Mouse (Mus musculus): Measurements from ENCODE around the gene Wbp4. TPM values are rescaled to one million over a fixed set of nuclear protein-coding genes. Genes with fewer than 3 reads are reported as not detected.
"Not testable (repeated sequence)": the region's sequence is repeated elsewhere in the genome, so short reads cannot be mapped to it uniquely, and the experiment has no call there.

The Wbp4 gene
- 43.9 and 46.1 TPM in 2 replicates for polyA plus RNA-seq (2015; fragmentation: Nextera tagmentation; extraction: Ambion mirVana)

GRCm38 (mm10) chr14:79481339-79482151 lies at the start of gene Wbp4:
Gene Wbp4, minus strand, starts transcription at chr14:79481520.
- peak within 1 kb of the TSS; percentile 66 for H3K4me2 ChIP-seq
- WGBS, result under 1% methylated on average over 75 of the region's 86 CpGs
- peak within 1 kb of the TSS; percentile 89 for H3K4me3 ChIP-seq
- H3K36me3 ChIP-seq, result peaks cover 9% of the 10 kb centered on the region
- peaks cover 3% of the 10 kb centered on the region; the same call in 1 of the 2 replicates for H3K27me3 ChIP-seq
- peak within 1 kb of the TSS; percentile 97 for H3K9ac ChIP-seq
- H3K4me1 ChIP-seq (replicated peaks), result peaks cover 33% of the 10 kb centered on the region
- H3K9me3 ChIP-seq, result no peaks in the 10 kb centered on the region
- H3K27ac ChIP-seq, result peak within 1 kb of the TSS; percentile 100
- peak; percentile 95 for ATAC-seq (ENCODE audit: low FRiP score)

GRCm38 (mm10) chr14:79530761-79531160 lies 49.4 kb upstream of the Wbp4 start:
- no peak overlapping the region for H3K27ac ChIP-seq
- WGBS, result 85% methylated on average over 6 of the region's 6 CpGs
- H3K4me2 ChIP-seq, result no peak overlapping the region
- no peaks in the 10 kb centered on the region for H3K4me1 ChIP-seq (replicated peaks)
- H3K36me3 ChIP-seq, result no peaks in the 10 kb centered on the region
- no peaks in the 10 kb centered on the region for H3K9me3 ChIP-seq
- H3K4me3 ChIP-seq, result no peak overlapping the region
- no peak overlapping the region for H3K9ac ChIP-seq
- ATAC-seq (ENCODE audit: low FRiP score), result no peak
- no peaks in the 10 kb centered on the region for H3K27me3 ChIP-seq

GRCm38 (mm10) chr14:79529581-79530554 lies 48.5 kb upstream of the Wbp4 start:
- Histone ChIP-seq H3K4me2 (no peak overlapping the region), H3K27ac (no peak overlapping the region), H3K9ac (no peak overlapping the region), H3K4me1 (replicated peaks) (no peaks in the 10 kb centered on the region), H3K36me3 (no peaks in the 10 kb centered on the region), H3K9me3 (no peaks in the 10 kb centered on the region), H3K27me3 (no peaks in the 10 kb centered on the region), H3K4me3 (no peak overlapping the region)
- ATAC-seq (ENCODE audit: low FRiP score), result no peak
- WGBS, result 84% methylated on average over 10 of the region's 10 CpGs

GRCm38 (mm10) chr14:79527704-79528103 lies 46.4 kb upstream of the Wbp4 start:
- 70% methylated on average over 6 of the region's 6 CpGs for WGBS
- H3K27me3 ChIP-seq, result no peaks in the 10 kb centered on the region
- no peak overlapping the region for H3K9ac ChIP-seq
- H3K36me3 ChIP-seq, result no peaks in the 10 kb centered on the region
- H3K4me3 ChIP-seq, result no peak overlapping the region
- no peaks in the 10 kb centered on the region for H3K4me1 ChIP-seq (replicated peaks)
- H3K9me3 ChIP-seq, result no peaks in the 10 kb centered on the region
- H3K4me2 ChIP-seq, result no peak overlapping the region
- no peak for ATAC-seq (ENCODE audit: low FRiP score)
- no peak overlapping the region for H3K27ac ChIP-seq

GRCm38 (mm10) chr14:79526106-79526505 lies 44.8 kb upstream of the Wbp4 start:
- H3K4me2 ChIP-seq; H3K27ac ChIP-seq; ATAC-seq (ENCODE audit: low FRiP score); H3K36me3 ChIP-seq; H3K9me3 ChIP-seq; H3K4me3 ChIP-seq; H3K4me1 ChIP-seq (replicated peaks); H3K27me3 ChIP-seq; H3K9ac ChIP-seq: not testable (repeated sequence)
- 93% methylated on average over 12 of the region's 12 CpGs for WGBS

- Histone ChIP-seq H3K4me1 (replicated peaks) (no peaks in the 10 kb centered on the region), H3K4me2 (no peak overlapping the region), H3K4me3 (no peak overlapping the region), H3K36me3 (no peaks in the 10 kb centered on the region), H3K9me3 (no peaks in the 10 kb centered on the region), H3K9ac (no peak overlapping the region), H3K27ac (no peak overlapping the region), H3K27me3 (no peaks in the 10 kb centered on the region)
- ATAC-seq (ENCODE audit: low FRiP score), result no peak
- 94% methylated on average over 9 of the region's 9 CpGs for WGBS
Measured at GRCm38 (mm10) chr14:79522387-79522786, 41.1 kb upstream of the Wbp4 start.

GRCm38 (mm10) chr14:79521471-79522117 lies 40.3 kb upstream of the Wbp4 start:
- no peaks in the 10 kb centered on the region for H3K36me3 ChIP-seq
- H3K4me2 ChIP-seq, result no peak overlapping the region
- 75% methylated on average over 6 of the region's 6 CpGs for WGBS
- no peaks in the 10 kb centered on the region for H3K9me3 ChIP-seq
- H3K27me3 ChIP-seq, result no peaks in the 10 kb centered on the region
- ATAC-seq (ENCODE audit: low FRiP score), result no peak
- H3K9ac ChIP-seq, result no peak overlapping the region
- H3K4me1 ChIP-seq (replicated peaks), result no peaks in the 10 kb centered on the region
- H3K4me3 ChIP-seq, result no peak overlapping the region
- H3K27ac ChIP-seq, result no peak overlapping the region

- WGBS, result 94% methylated on average over 1 of the region's 1 CpGs
- H3K9me3 ChIP-seq, result no peaks in the 10 kb centered on the region
- no peaks in the 10 kb centered on the region for H3K4me1 ChIP-seq (replicated peaks)
- H3K27ac ChIP-seq, result no peak overlapping the region
- no peak overlapping the region for H3K9ac ChIP-seq
- H3K27me3 ChIP-seq, result no peaks in the 10 kb centered on the region
- H3K4me3 ChIP-seq, result no peak overlapping the region
- ATAC-seq (ENCODE audit: low FRiP score), result no peak
- no peaks in the 10 kb centered on the region for H3K36me3 ChIP-seq
- no peak overlapping the region for H3K4me2 ChIP-seq
Measured at GRCm38 (mm10) chr14:79521056-79521455, 39.7 kb upstream of the Wbp4 start.

- no peak overlapping the region for H3K4me3 ChIP-seq
- no peak overlapping the region for H3K27ac ChIP-seq
- H3K36me3 ChIP-seq, result no peaks in the 10 kb centered on the region
- ATAC-seq (ENCODE audit: low FRiP score), result no peak
- H3K9ac ChIP-seq, result no peak overlapping the region
- no peaks in the 10 kb centered on the region for H3K27me3 ChIP-seq
- H3K9me3 ChIP-seq, result no peaks in the 10 kb centered on the region
- no peak overlapping the region for H3K4me2 ChIP-seq
- H3K4me1 ChIP-seq (replicated peaks), result no peaks in the 10 kb centered on the region
Measured at GRCm38 (mm10) chr14:79520612-79521011, 39.3 kb upstream of the Wbp4 start.

GRCm38 (mm10) chr14:79519663-79519975 lies 38.3 kb upstream of the Wbp4 start:
- H3K4me1 ChIP-seq (replicated peaks), result no peaks in the 10 kb centered on the region
- H3K27ac ChIP-seq, result no peak overlapping the region
- 62% methylated on average over 1 of the region's 1 CpGs for WGBS
- H3K4me3 ChIP-seq, result no peak overlapping the region
- H3K9ac ChIP-seq, result no peak overlapping the region
- no peak overlapping the region for H3K4me2 ChIP-seq
- no peaks in the 10 kb centered on the region for H3K36me3 ChIP-seq
- H3K9me3 ChIP-seq, result no peaks in the 10 kb centered on the region
- ATAC-seq (ENCODE audit: low FRiP score), result no peak
- H3K27me3 ChIP-seq, result no peaks in the 10 kb centered on the region

- Histone ChIP-seq H3K4me1 (replicated peaks) (no peaks in the 10 kb centered on the region), H3K27me3 (no peaks in the 10 kb centered on the region), H3K36me3 (no peaks in the 10 kb centered on the region), H3K4me3 (no peak overlapping the region), H3K27ac (no peak overlapping the region), H3K9me3 (no peaks in the 10 kb centered on the region), H3K9ac (no peak overlapping the region), H3K4me2 (no peak overlapping the region)
- no peak for ATAC-seq (ENCODE audit: low FRiP score)
- WGBS, result 75% methylated on average over 19 of the region's 19 CpGs
Measured at GRCm38 (mm10) chr14:79518761-79519662, 37.7 kb upstream of the Wbp4 start.
